In the genomic region with DNA sequence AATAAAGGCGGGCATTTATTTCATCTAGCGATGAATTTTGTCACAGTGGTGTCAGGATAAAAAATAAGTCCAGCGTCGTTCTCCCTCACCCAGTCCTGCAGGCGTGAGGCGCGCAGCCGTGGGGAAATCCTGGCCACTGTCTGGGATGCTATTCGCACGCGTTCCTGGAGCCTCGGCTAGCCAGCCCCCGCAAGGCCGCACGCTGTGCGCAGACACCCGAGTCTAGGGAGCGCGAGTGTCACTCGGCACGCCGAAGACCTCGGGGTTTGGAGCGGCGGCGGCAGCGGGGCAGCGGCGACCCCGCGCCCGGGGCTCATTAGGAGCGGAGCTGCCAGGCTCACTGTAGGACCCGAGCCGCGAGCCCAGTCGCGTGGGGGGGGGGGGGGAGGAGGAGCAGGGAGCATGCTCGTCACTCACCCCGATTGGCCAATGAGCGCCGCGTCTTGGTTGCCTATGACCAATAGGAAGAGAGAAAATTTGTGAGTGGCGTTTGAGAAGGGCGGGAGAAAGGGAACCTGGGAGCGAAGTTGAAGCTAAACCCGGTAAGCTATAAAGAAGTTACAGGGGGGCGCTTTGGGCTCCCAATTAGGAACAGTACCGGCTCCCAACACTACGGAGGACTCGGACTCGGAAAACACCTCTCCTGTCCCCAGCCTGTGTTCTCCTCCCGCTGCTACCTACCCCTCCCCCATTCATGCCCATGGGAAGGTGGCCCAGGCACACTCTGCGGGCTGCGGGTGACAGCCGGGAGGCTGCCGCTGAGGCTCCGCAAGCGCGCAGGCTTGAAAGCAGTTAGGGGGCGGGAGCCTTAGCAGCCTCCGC, we compare ENCODE assay signal across 9 mouse cellular contexts. TPM values are rescaled to one million over a fixed set of nuclear protein-coding genes. Genes with fewer than 3 reads are reported as not detected.
A peak's percentile ranks its signal among the peaks of the same experiment; 100 is the strongest.
DNase-seq lines count a peak whose midpoint lies in the region; ATAC-seq and TF ChIP-seq lines count a peak whose summit lies in the region.
"Had no signal": no experiment of that assay in that cellular context is flagged by ENCODE, and none has a peak within 500 bp of the region (broad histone marks: within the 10 kb centered on the region; RNA-seq: fewer than 3 reads in every experiment).

Gene Sim1, plus strand, starts transcription at position 585 of the 822 bp plus-strand sequence.

- no peak within 1 kb of the TSS for H3K27ac ChIP-seq in gastrocnemius, adult 2 months
- no peak within 1 kb of the TSS for H3K27ac ChIP-seq in embryonic facial prominence, embryonic 12.5 days
- no peak within 1 kb of the TSS for H3K27ac ChIP-seq in testis, adult 2 months (ENCODE audit: control insufficient read depth, insufficient read depth, low read depth, low read length)

- H3K4me2 ChIP-seq in embryonic facial prominence, embryonic 12.5 days (replicated peaks) = peak within 1 kb of the TSS; percentile 80

- no peak for TF ChIP-seq CTCF in gastrocnemius, adult 2 months (IDR thresholded peaks at IDR 0.05)
- TF ChIP-seq CTCF in testis, adult 2 months (IDR thresholded peaks at IDR 0.05; ENCODE audit: control insufficient read depth, insufficient read depth, insufficient replicate concordance, low read depth, low read length) = no peak

- intact Hi-C loops in gastrocnemius, adult 2 months (cut with DNase I) = no loop called here

- no peaks in the 10 kb centered on the region for H3K9me3 ChIP-seq in embryonic facial prominence, embryonic 12.5 days

- peak; percentile 73 for DNase-seq in gastrocnemius, adult 2 months
- no peak for DNase-seq in gastrocnemius, adult 8-10 months (ENCODE audit: low spot score in 2 of 2)
- DNase-seq in heart, postnatal 4 days = peak; percentile 77
- DNase-seq in kidney, postnatal 4 days = peak; percentile 85 to 91
- peak; percentile 94 for DNase-seq in mesoderm, embryonic 11.5 days (ENCODE audit: low read depth, low spot score)

- no peak within 1 kb of the TSS for H3K9ac ChIP-seq in embryonic facial prominence, embryonic 12.5 days

- H3K27me3 ChIP-seq in embryonic facial prominence, embryonic 12.5 days = peaks cover 61% of the 10 kb centered on the region
- peaks cover 6% of the 10 kb centered on the region; the same call in 1 of the 2 replicates for H3K27me3 ChIP-seq in testis, adult 2 months (ENCODE audit: control insufficient read depth, insufficient read depth, low read length)
- H3K27me3 ChIP-seq: CH12.LX had no signal

- WGBS in embryonic facial prominence, embryonic 12.5 days = under 1% methylated on average over 62 of the region's 62 CpGs

- H3K36me3 ChIP-seq in embryonic facial prominence, embryonic 12.5 days = no peaks in the 10 kb centered on the region
- H3K36me3 ChIP-seq in testis, adult 2 months (ENCODE audit: control insufficient read depth, insufficient read depth, low read length) = no peaks in the 10 kb centered on the region

- TF ChIP-seq POLR2A in testis, adult 2 months (IDR thresholded peaks at IDR 0.05; ENCODE audit: control insufficient read depth, low read depth, low read length) = no peak; the same call in 1 of the 2 replicates

- peak within 1 kb of the TSS; percentile 68 for H3K4me3 ChIP-seq in gastrocnemius, adult 2 months
- peak within 1 kb of the TSS; percentile 45 for H3K4me3 ChIP-seq in embryonic facial prominence, embryonic 12.5 days
- H3K4me3 ChIP-seq in testis, adult 2 months (ENCODE audit: control insufficient read depth, low read depth, low read length) = peak within 1 kb of the TSS; percentile 73

- peak; percentile 53 for ATAC-seq in activated CD4-positive, CD25-positive, alpha-beta regulatory T cell, adult 4 months
- ATAC-seq in embryonic facial prominence, embryonic 12.5 days (ENCODE audit: insufficient number of reproducible peaks, insufficient read depth, low FRiP score, low TSS enrichment) = peak; percentile 91

- peaks cover 15% of the 10 kb centered on the region for H3K4me1 ChIP-seq in embryonic facial prominence, embryonic 12.5 days
- H3K4me1 ChIP-seq in testis, adult 2 months (ENCODE audit: control insufficient read depth, insufficient read depth, low read length) = peaks cover 11% of the 10 kb centered on the region

RNA-seq across cellular contexts. Expression of gene Sim1, which starts in this region (rescaled TPM):
- total RNA-seq in gastrocnemius, adult 2 months (2021) = under 1 TPM in 1 of 2 experiments, not detected in 1; 0.47 TPM
- under 1 TPM; 0.05 to 0.36 (median 0.09) TPM for total RNA-seq in gastrocnemius, adult 8-10 months (2022)
- under 1 TPM in 1 of 2 experiments, not detected in 1; 0.08 TPM for polyA plus RNA-seq in activated CD4-positive, CD25-positive, alpha-beta regulatory T cell, adult 4 months (2017; shearing (Covaris generic))
- 1.7 and 2.4 TPM in 2 replicates for polyA plus RNA-seq in embryonic facial prominence, embryonic 12.5 days (2016; fragmentation: Nextera tagmentation; extraction: Ambion mirVana)
- total RNA-seq in heart, postnatal 4 days (2021) = not detected
- polyA plus RNA-seq in testis, adult 2 months (2012; rRNA removed) = 0.04 and 0.23 TPM in 2 replicates

Comparison
In these comparisons a context has a peak if more than half of its experiments do, and no peak if none do; other contexts are left out.
1. Peak in DNase-seq and H3K4me3 ChIP-seq in gastrocnemius, adult 2 months; RNA of the gene not detected or under 1 TPM.
2. Peak in ATAC-seq in activated CD4-positive, CD25-positive, alpha-beta regulatory T cell, adult 4 months; RNA of the gene not detected or under 1 TPM.
3. Peak in DNase-seq in heart, postnatal 4 days; RNA of the gene not detected or under 1 TPM.
4. DNase-seq: peak in kidney, postnatal 4 days (2 of 2) and mesoderm, embryonic 11.5 days (single experiment); none in gastrocnemius, adult 8-10 months (0 of 2).
5. Peak in every context shown above with its lines, with median percentiles within 50 percentile points of each other: H3K4me3 ChIP-seq.